Mouse (Mus musculus) erythroblast, embryonic 14.5 days (primary cell): ENCODE data around the gene Plekhg3. TPM values are rescaled to one million over a fixed set of nuclear protein-coding genes. Genes with fewer than 3 reads are reported as not detected.

Source experiments
- H3K27me3 ChIP-seq: 2 replicates; pipeline ENCODE4 v1.6.1; 2012; ENCODE audit warnings: inconsistent platforms; ENCODE audit not compliant: control insufficient read depth
- H3K36me3 ChIP-seq: 2 replicates; pipeline ENCODE4 v1.6.1; 2012; ENCODE audit warnings: mild to moderate bottlenecking, inconsistent platforms; ENCODE audit not compliant: control insufficient read depth
- H3K4me1 ChIP-seq: 2 replicates; pipeline ENCODE4 v1.6.1; 2012; ENCODE audit warnings: inconsistent platforms; ENCODE audit not compliant: control insufficient read depth
- H3K4me3 ChIP-seq: replicated peaks from 2 replicates; pipeline ENCODE3; 2012; ENCODE audit warnings: moderate library complexity, mild to moderate bottlenecking, inconsistent platforms
- H3K9me3 ChIP-seq: 2 replicates; pipeline ENCODE4 v1.6.1; 2012; ENCODE audit warnings: low read length, inconsistent platforms, mixed read lengths; ENCODE audit not compliant: control insufficient read depth
- GATA1 ChIP-seq: IDR thresholded peaks from 2 replicates; pipeline ENCODE4 v1.6.1; 2012; ENCODE audit warnings: low read length, inconsistent platforms, mixed read lengths
- TAL1 ChIP-seq: IDR thresholded peaks from 3 replicates; pipeline ENCODE4 v1.6.1; 2012; ENCODE audit warnings: low read length, inconsistent platforms, mixed read lengths
- polyA plus RNA-seq: library from polyadenylated mRNA; stranded (reverse); fragments of >175 nt; gene quantifications from 2 replicates; pipeline ENCODE4 v1.2.3, GENCODE M21; 2012

The Plekhg3 gene
- polyA plus RNA-seq, 1 experiment: 0.02 TPM

DNA sequence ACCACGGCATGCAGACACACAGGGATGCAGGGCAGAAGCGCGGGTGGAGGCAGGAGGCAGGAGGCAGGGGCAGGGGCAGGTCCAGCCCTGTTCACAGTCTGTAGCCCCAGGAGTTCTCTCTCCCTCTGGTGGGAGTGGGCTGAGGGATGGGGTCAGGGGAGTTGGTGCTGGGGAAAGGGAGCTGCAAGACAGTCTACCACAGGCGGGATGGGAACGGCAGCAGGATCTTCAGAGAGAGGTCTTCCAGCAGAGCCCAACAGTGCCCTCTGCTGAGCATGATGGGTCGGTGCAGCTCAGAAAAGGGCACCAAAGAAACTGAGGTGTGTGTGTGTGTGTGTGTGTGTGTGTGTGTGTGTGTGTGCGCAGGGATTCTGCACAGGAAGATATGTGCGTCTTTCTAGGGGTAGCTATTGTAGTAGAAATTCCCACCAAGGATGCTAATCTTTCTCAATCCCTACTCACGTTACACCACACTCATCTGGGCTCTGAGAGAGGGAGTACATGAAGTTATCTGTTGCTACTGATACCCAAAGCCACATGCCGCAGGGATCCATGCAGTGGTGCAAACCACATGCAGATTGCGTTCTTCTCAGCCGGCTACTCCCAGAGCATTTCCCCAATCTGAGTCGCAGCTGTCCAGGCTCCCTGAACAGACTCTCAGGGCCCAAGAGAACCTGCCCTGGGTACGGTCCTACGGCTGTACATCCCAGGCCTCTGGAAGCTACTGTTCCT lies 65.8 kb downstream of the Plekhg3 start:
- no peaks in the 10 kb centered on the region for H3K9me3 ChIP-seq
- no peaks in the 10 kb centered on the region; the same call in 1 of the 2 replicates for H3K27me3 ChIP-seq
- H3K36me3 ChIP-seq: peaks cover 75% of the 10 kb centered on the region
- TF ChIP-seq GATA1: no peak
- TF ChIP-seq TAL1: no peak
- peaks cover 68% of the 10 kb centered on the region for H3K4me1 ChIP-seq
- no peak overlapping the region for H3K4me3 ChIP-seq

DNA sequence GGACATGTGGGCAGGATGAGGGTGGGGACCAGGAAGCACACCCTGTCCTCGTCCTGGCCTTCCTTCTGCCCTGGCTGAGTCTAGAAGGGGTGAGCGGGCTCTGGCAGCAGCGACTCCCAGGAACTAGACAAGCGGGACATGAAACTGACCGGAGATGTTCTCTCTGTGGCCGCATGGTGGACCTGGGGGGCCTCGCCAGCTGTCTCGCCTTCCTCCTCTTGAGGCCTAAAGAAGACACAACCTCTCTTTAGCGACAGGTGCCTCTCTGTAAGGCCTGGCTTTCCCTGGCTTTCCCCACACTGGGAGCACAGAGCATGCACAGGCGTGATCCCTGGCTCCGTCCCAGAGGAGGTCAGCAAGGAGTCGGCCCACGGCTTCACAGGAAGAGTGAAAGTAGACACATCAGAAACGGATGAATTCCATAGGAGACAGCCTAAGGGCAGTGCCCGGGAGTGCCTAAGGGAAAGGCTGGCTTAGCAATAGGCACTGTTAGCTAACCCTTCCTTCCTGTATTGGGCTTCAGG lies 66.9 kb downstream of the Plekhg3 start:
- Histone ChIP-seq H3K4me1 (peaks cover 56% of the 10 kb centered on the region), H3K4me3 (no peak overlapping the region), H3K9me3 (no peaks in the 10 kb centered on the region), H3K36me3 (peaks cover 86% of the 10 kb centered on the region), H3K27me3 (no peaks in the 10 kb centered on the region; the same call in 1 of the 2 replicates)
- TF ChIP-seq TAL1 (no peak), GATA1 (no peak)

DNA sequence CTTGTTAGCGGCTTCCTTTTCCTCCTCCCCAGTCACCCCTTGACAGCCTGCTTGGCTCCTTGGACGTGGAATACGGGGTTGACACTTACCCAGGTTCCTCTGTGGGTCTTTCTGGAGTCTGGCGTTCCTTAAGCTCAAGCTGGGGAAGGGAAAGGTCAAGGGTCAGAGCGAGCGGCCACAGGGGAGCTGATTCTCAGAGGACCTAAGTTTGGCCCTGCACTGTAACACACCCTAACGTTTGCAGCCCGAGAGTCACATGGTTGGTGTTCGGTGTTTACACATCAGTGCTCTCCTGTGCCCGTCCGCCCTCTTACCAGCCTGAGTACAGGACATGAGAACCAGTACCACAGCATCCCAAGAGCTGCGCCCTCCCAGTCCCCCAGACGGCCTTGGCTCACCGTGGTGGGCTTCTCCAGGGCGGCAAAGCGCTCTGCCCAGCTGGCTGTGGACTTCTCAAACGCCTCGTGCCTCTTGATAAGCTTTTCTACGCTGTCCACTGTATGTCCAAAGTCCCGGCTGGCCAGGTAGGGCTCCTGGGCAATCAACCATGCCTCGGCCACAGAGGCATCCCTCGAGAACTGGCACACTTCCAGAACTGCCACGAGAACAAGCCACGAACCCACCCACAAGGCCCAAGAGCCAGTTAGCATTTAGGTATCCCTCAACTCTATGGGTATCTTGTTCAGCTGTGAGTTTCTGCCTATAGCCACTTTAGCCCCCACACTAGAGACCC lies 67.7 kb downstream of the Plekhg3 start:
- H3K9me3 ChIP-seq: no peaks in the 10 kb centered on the region
- peaks cover 49% of the 10 kb centered on the region for H3K4me1 ChIP-seq
- no peaks in the 10 kb centered on the region; the same call in 1 of the 2 replicates for H3K27me3 ChIP-seq
- no peak overlapping the region for H3K4me3 ChIP-seq
- no peak for TF ChIP-seq TAL1
- no peak for TF ChIP-seq GATA1
- peaks cover 94% of the 10 kb centered on the region for H3K36me3 ChIP-seq

DNA sequence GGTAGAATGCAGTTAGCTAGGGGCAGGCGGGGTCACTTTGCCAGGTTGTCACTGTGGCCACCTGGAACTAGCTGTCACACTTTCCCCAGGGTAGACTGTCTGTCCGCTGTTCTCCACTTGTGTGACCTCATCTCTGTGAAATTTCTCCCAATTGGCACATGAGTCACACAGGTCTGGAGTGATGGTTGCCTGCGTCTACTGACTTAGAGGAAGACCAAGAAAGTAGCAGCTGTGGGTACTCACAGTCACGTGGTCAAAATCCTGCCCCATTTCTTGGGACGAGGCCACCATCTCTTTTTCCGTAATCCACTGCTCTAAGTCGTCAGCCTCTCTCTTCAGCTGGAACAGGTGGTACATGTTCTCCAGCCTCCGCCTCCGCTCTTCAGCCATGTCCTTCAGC lies 73.1 kb downstream of the Plekhg3 start:
- H3K4me3 ChIP-seq: no peak overlapping the region
- TF ChIP-seq GATA1 (no peak), TAL1 (no peak)
- H3K36me3 ChIP-seq: peaks cover 100% of the 10 kb centered on the region
- H3K9me3 ChIP-seq: no peaks in the 10 kb centered on the region
- H3K4me1 ChIP-seq: no peaks in the 10 kb centered on the region; the same call in 1 of the 2 replicates
- H3K27me3 ChIP-seq: no peaks in the 10 kb centered on the region; the same call in 1 of the 2 replicates

DNA sequence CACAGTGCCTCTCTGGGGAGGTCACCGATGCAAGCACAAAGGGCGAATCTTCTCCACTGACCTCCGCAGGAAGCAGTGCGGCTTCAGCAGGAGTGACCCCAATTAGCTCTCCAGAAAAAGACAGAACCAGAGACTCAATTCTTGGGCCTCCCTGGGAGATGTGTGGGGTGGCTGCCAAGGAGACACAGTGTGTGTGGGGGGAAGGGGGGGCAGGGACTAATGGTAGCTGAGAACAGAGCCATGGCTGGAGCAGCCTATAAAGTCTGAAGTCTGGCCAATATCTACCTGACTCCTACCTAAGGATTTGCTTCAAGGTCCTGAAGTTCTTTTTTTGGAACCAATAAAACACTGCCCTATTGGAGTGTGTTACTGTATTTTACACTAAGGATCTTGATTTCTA lies 73.9 kb downstream of the Plekhg3 start:
- H3K36me3 ChIP-seq: peaks cover 100% of the 10 kb centered on the region

DNA sequence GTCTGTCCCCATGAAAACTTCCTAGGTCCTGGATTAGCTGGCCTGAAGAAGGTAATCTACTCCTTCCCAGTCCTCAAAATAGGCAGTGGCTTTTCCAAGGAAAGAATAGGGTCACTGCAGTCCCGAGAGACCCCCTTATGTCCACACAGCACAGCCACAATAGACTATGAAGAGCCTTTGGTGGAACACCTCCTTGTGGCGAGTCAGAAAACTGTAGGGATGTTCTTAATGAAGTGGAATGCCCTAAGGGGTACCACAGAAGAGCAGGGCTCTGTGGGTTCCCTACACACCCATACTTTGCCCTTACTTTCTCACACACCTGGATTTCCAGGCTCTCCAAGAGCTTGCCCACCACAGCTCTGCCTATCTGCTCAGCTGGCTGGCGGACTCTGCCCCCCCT lies 75.1 kb downstream of the Plekhg3 start:
- Histone ChIP-seq H3K27me3 (no peaks in the 10 kb centered on the region; the same call in 1 of the 2 replicates), H3K4me1 (no peaks in the 10 kb centered on the region; the same call in 1 of the 2 replicates), H3K4me3 (no peak overlapping the region), H3K9me3 (no peaks in the 10 kb centered on the region), H3K36me3 (peaks cover 100% of the 10 kb centered on the region)
- no peak for TF ChIP-seq GATA1

More for the DNA sequence above, 73.9 kb downstream of the Plekhg3 start:
- Histone ChIP-seq H3K27me3 (no peaks in the 10 kb centered on the region; the same call in 1 of the 2 replicates), H3K4me1 (no peaks in the 10 kb centered on the region; the same call in 1 of the 2 replicates), H3K9me3 (no peaks in the 10 kb centered on the region), H3K4me3 (no peak overlapping the region)
- TF ChIP-seq TAL1: no peak
- TF ChIP-seq GATA1: no peak

DNA sequence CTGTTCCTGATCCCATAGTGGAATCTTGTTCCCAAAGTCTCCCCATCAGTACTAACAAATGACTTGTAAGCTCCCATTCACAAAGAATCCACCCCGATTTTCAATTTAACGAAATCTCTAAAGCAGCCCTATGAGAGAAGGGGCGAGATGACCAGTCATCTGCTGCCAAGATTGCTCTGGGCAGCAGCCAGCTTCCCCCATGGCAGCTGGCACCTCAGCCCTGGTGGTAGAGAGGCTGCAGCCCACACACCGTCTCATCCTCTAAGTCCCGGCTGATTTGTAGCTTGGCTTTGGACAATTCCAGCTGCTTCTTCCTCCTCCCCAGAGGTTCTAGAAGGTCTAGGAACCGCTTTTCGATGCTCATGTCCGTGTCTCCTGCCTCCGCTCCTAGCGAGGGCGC lies 77.5 kb downstream of the Plekhg3 start:
- H3K4me1 ChIP-seq: no peaks in the 10 kb centered on the region; the same call in none of the 2 replicates
- no peaks in the 10 kb centered on the region for H3K9me3 ChIP-seq
- no peak for TF ChIP-seq TAL1
- TF ChIP-seq GATA1: no peak
- H3K4me3 ChIP-seq: no peak overlapping the region
- H3K27me3 ChIP-seq: no peaks in the 10 kb centered on the region; the same call in 1 of the 2 replicates
- peaks cover 100% of the 10 kb centered on the region for H3K36me3 ChIP-seq

DNA sequence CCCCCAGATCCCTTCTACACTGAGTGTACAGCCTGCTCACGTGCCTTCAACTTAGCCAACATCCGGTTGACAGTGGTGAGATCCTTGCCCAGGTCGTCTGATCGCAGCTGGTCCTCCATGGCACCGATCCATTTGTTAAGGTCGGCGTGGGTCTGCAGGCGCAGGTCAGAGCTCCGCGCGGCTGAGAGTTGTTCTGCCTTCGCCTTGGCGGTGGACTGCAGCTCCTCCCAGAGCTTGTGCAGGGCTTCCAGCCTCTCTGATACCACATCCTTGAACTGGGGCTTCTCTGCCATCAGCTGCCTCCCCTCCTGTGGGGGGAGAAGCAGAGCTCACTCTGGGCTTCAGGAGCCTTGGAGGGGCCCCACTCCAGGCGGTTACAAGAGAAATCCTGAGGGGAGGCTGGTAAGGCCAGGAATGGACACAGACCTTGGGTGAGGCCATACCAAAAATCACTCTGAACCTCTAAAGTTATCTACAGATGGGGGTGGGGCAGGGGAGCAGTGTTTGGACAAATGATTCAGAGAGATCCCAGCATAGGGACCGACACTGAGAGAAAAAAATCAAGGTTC lies 78.4 kb downstream of the Plekhg3 start:
- Histone ChIP-seq H3K4me1 (no peaks in the 10 kb centered on the region; the same call in none of the 2 replicates), H3K27me3 (no peaks in the 10 kb centered on the region; the same call in 1 of the 2 replicates), H3K9me3 (no peaks in the 10 kb centered on the region), H3K36me3 (peaks cover 100% of the 10 kb centered on the region), H3K4me3 (no peak overlapping the region)
- TF ChIP-seq TAL1 (no peak), GATA1 (no peak)
